Mouse (Mus musculus): ENCODE results near the gene Gm13271. TPM values are rescaled to one million over a fixed set of nuclear protein-coding genes. Genes with fewer than 3 reads are reported as not detected.
A peak's percentile ranks its signal among the peaks of the same experiment; 100 is the strongest.
"Not testable (repeated sequence)": the region's sequence is repeated elsewhere in the genome, so short reads cannot be mapped to it uniquely, and the experiment has no call there.

The Gm13271 gene
- total RNA-seq, 2 experiments from 2014 or later = not detected

GRCm38 (mm10) chr4:88760431-88760830, 5.8 kb downstream of the Gm13271 start:
- DNase-seq = peak; percentile 79

- peak; percentile 66 for DNase-seq
Observed at GRCm38 (mm10) chr4:88761776-88762175, 7.1 kb downstream of the Gm13271 start.

GRCm38 (mm10) chr4:88762341-88762740, 7.7 kb downstream of the Gm13271 start:
- not testable (repeated sequence) for DNase-seq

GRCm38 (mm10) chr4:88763384-88764018, 8.8 kb downstream of the Gm13271 start:
- DNase-seq = peak; percentile 64

GRCm38 (mm10) chr4:88773534-88773933, 18.9 kb downstream of the Gm13271 start, which contains the start of gene Gm13290:
Gene Gm13290, plus strand, starts transcription at chr4:88773834.
- DNase-seq = not testable (repeated sequence)

- DNase-seq = not testable (repeated sequence)
Observed at GRCm38 (mm10) chr4:88776622-88777021, 22.0 kb downstream of the Gm13271 start, which contains the start of gene Gm13289. Gene Gm13289, plus strand, starts transcription at chr4:88776922.

- not testable (repeated sequence) for DNase-seq
Observed at GRCm38 (mm10) chr4:88779550-88779949, 24.9 kb downstream of the Gm13271 start, which contains the start of gene Gm13272. Gene Gm13272, plus strand, starts transcription at chr4:88779850.

- DNase-seq = not testable (repeated sequence)
Observed at GRCm38 (mm10) chr4:88780320-88780719, 25.7 kb downstream of the Gm13271 start.

- DNase-seq = not testable (repeated sequence)
Observed at GRCm38 (mm10) chr4:88781831-88782230, 27.2 kb downstream of the Gm13271 start, which contains the start of gene Ifnz. Gene Ifnz, plus strand, starts transcription at chr4:88782131.

- DNase-seq = not testable (repeated sequence)
Observed at GRCm38 (mm10) chr4:88782335-88782734, 27.7 kb downstream of the Gm13271 start.

- DNase-seq = not testable (repeated sequence)
Observed at GRCm38 (mm10) chr4:88785409-88785808, 30.7 kb downstream of the Gm13271 start, which contains the start of gene Gm13276. Gene Gm13276, plus strand, starts transcription at chr4:88785709.

GRCm38 (mm10) chr4:88788402-88788801, 33.7 kb downstream of the Gm13271 start, which contains the start of gene Gm13277:
Gene Gm13277, plus strand, starts transcription at chr4:88788632.
- DNase-seq = peak; percentile 68

GRCm38 (mm10) chr4:88791250-88791649, 36.6 kb downstream of the Gm13271 start, which contains the start of gene Gm13278:
Gene Gm13278, plus strand, starts transcription at chr4:88791550.
- not testable (repeated sequence) for DNase-seq

- peak; percentile 39 for DNase-seq
Observed at GRCm38 (mm10) chr4:88793936-88794675, 39.4 kb downstream of the Gm13271 start, which contains the start of gene Gm13275. Gene Gm13275, plus strand, starts transcription at chr4:88794487.

- not testable (repeated sequence) for DNase-seq
Observed at GRCm38 (mm10) chr4:88797097-88797496, 42.4 kb downstream of the Gm13271 start, which contains the start of gene Gm13279. Gene Gm13279, plus strand, starts transcription at chr4:88797397.

- not testable (repeated sequence) for DNase-seq
Observed at GRCm38 (mm10) chr4:88799365-88799764, 44.7 kb downstream of the Gm13271 start, which contains the start of gene Gm13285. Gene Gm13285, plus strand, starts transcription at chr4:88799665.

- not testable (repeated sequence) for DNase-seq
Observed at GRCm38 (mm10) chr4:88802954-88803353, 48.3 kb downstream of the Gm13271 start, which contains the start of gene Gm13287. Gene Gm13287, plus strand, starts transcription at chr4:88803254.

Other genes starting within 250 kb of the Gm13271 start
- not detected for gene Ifnb1, start 232.1 kb upstream of the Gm13271 start, total RNA-seq (2021)
- gene Ifna15, start 196.6 kb upstream of the Gm13271 start, total RNA-seq (2021) = not detected
- gene Ifna14, start 183.1 kb upstream of the Gm13271 start, total RNA-seq (2021) = not detected
- gene Ifna9, start 162.5 kb upstream of the Gm13271 start, total RNA-seq (2021) = not detected
- gene Ifna12, start 151.5 kb upstream of the Gm13271 start, total RNA-seq (2021) = not detected
- not detected for gene C87499, start 120.5 kb upstream of the Gm13271 start, total RNA-seq (2021)
- not detected for gene Ifna13, start 110.4 kb upstream of the Gm13271 start, total RNA-seq (2021)
- not detected for gene Ifna16, start 77.9 kb upstream of the Gm13271 start, total RNA-seq (2021)
- gene Ifna2, start 71.0 kb upstream of the Gm13271 start, total RNA-seq (2021) = not detected
- gene Ifnab, start 63.5 kb upstream of the Gm13271 start, total RNA-seq (2021) = not detected
- under 1 TPM; 0.26 to 0.43 TPM for gene Gm26566, start 33.1 kb upstream of the Gm13271 start, total RNA-seq (2021)
- 10 to 100 TPM; 45.1 to 47.2 TPM for gene Klhl9, start 32.4 kb upstream of the Gm13271 start, total RNA-seq (2021)
- gene Gm13283, start 5.3 kb downstream of the Gm13271 start, total RNA-seq (2021) = not detected
- not detected for gene Gm13290, start 19.0 kb downstream of the Gm13271 start, total RNA-seq (2021)
- not detected for gene Gm13289, start 22.1 kb downstream of the Gm13271 start, total RNA-seq (2021)
- not detected for gene Gm13272, start 25.0 kb downstream of the Gm13271 start, total RNA-seq (2021)
- gene Ifnz, start 27.3 kb downstream of the Gm13271 start, total RNA-seq (2021) = not detected
- not detected for gene Gm13276, start 30.8 kb downstream of the Gm13271 start, total RNA-seq (2021)
- not detected for gene Gm13277, start 33.8 kb downstream of the Gm13271 start, total RNA-seq (2021)
- gene Gm13278, start 36.7 kb downstream of the Gm13271 start, total RNA-seq (2021) = not detected
- not detected for gene Gm13275, start 39.6 kb downstream of the Gm13271 start, total RNA-seq (2021)
- not detected for gene Gm13279, start 42.5 kb downstream of the Gm13271 start, total RNA-seq (2021)
- gene Gm13285, start 44.8 kb downstream of the Gm13271 start, total RNA-seq (2021) = not detected
- gene Gm13287, start 48.4 kb downstream of the Gm13271 start, total RNA-seq (2021) = not detected
- not detected for gene Gm13288, start 50.7 kb downstream of the Gm13271 start, total RNA-seq (2021)
- gene Ifna7, start 61.4 kb downstream of the Gm13271 start, total RNA-seq (2021) = not detected
- gene Ifna11, start 65.1 kb downstream of the Gm13271 start, total RNA-seq (2021) = not detected
- not detected for gene Ifna6, start 72.5 kb downstream of the Gm13271 start, total RNA-seq (2021)
- not detected for gene Ifna5, start 80.7 kb downstream of the Gm13271 start, total RNA-seq (2021)
- gene Ifna4, start 87.0 kb downstream of the Gm13271 start, total RNA-seq (2021) = not detected
- not detected for gene Ifna1, start 95.2 kb downstream of the Gm13271 start, total RNA-seq (2021)
- not detected for gene Ifne, start 125.3 kb downstream of the Gm13271 start, total RNA-seq (2021)

Measured in gastrocnemius, postnatal 25 days (tissue).